Comparison of ENCODE assay signal across 1 mouse cellular context in the genomic region with DNA sequence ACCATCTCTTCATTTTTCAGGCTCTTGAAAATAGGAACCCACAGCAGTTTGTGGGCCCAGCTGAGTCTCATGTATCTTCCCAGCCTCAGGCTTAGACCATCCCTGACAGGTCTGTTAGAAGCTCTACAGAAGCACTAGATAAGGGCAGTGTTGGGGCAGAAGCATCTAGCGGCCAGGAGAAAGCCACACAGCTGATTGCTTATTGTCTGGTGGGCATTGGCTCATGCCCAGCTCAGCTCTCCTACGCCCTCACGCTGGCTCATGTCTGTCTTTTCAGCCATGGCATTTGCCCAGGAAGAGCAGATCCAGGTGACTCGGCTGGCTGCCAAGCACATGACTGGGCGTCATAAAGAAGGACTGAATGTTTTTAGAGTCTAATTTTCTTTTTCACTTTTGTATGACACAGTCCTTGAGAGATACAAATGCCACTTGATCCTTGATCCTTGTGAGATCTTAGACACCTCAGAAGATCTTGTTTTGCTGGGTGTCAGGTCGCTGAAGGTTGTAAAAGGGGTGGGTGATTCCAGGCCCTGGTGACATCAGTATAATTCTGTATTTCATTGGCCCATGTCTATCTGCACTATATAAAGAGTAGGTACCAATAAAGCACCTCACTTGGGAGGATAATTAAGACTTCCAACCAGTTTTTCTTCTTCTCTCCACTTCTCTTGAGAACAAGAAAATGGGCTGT.
A peak's percentile ranks its signal among the peaks of the same experiment; 100 is the strongest.
TF ChIP-seq lines count a peak whose summit lies in the region.

No protein-coding gene starts in this region.

TF ChIP-seq in MEL, 35 proteins besides CTCF, POLR2A, EP300 and RAD21 (continued from another document):
- peak; percentile 28; the same call in 1 of the 2 replicates for TF ChIP-seq GATA1 (IDR thresholded peaks at IDR 0.05; ENCODE audit: low read depth, low read length)
- peak; percentile 40; the same call in 1 of the 2 replicates for TF ChIP-seq USF1 (IDR thresholded peaks at IDR 0.05; ENCODE audit: low read depth, low read length)
- no peak for TF ChIP-seq MAX (IDR thresholded peaks at IDR 0.05; ENCODE audit: low read length)
- TF ChIP-seq ELF1 (IDR thresholded peaks at IDR 0.05; ENCODE audit: low read depth, low read length) = no peak
- TF ChIP-seq BHLHE40 (IDR thresholded peaks at IDR 0.05; ENCODE audit: borderline replicate concordance, low read depth, low read length) = peak; percentile 71
- no peak for TF ChIP-seq TCF12 (IDR thresholded peaks at IDR 0.05; ENCODE audit: low read depth, low read length)
